Mouse (Mus musculus) heart, postnatal 10 days (tissue): ENCODE data around the gene Ssh2. TPM values are rescaled to one million over a fixed set of nuclear protein-coding genes. Genes with fewer than 3 reads are reported as not detected.
"Not testable (repeated sequence)": the region's sequence is repeated elsewhere in the genome, so short reads cannot be mapped to it uniquely, and the experiment has no call there.

Experiments
- DNase-seq, 2 experiments: peaks; one replicate each; pipeline ENCODE4 v3.0.0; 2021
- intact Hi-C: fragments of 180-260 bp; cut with DNase I; formaldehyde crosslinking; loops from one replicate; pipeline ENCODE4 v1.15.1; 2025
- total RNA-seq, 2 experiments: library from RNA; stranded (reverse); gene quantifications; 2 replicates each; pipeline ENCODE4 v1.2.3; 2021

The Ssh2 gene
- total RNA-seq, 2 experiments from 2014 or later: 97.0 to 97.2 TPM

- intact Hi-C loops: loop anchor here (2.0 to 5.0 kb wide), 3 partner anchors 115 to 252 kb away; no protein-coding TSS in a partner anchor
- no peak for DNase-seq
Observed at GRCm38 (mm10) chr11:77215483-77215882, 604 bp upstream of the Ssh2 start.

DNA sequence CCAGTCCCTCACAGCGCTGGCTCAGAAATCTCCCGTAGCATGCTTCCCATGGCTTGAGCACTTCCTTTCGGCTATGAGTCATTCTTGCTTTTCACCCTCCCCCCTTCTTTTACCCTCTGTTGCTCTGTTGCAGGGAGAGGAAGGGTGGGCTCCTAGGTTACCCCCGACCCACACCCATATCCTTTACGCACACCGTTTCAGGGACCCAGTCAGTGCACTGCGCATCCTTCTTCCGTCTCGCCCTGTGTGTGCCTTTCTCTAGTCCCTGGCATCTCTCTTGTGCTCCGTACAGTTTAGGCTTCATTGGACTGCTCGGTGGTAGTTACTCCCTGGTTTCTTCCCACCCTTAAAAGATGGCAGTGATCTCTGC, 659 bp downstream of the Ssh2 start:
- intact Hi-C loops: loop anchor here (5.0 kb wide), 2 partner anchors 231 to 251 kb away; no protein-coding TSS in a partner anchor
- no peak for DNase-seq

DNA sequence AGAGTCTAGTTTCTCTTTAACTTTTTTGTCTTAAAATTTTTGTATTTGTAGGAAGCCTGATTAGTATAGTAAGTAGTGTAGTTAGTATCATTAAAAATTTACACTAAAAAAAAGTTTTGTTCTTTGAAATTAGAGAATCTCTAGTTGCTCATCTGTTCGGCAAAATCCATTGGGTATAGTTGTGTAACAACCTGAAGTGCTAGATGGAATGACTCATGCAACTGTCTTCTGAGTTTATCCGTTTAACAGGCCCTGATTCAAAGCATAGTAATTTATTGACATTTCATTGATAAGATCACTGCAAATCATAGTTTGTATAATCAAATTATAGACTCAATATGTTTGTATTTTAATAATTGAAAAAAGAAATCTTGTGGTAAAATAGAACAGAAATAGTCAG, 14.7 kb downstream of the Ssh2 start:
- intact Hi-C loops: no loop called here
- DNase-seq: no peak

DNA sequence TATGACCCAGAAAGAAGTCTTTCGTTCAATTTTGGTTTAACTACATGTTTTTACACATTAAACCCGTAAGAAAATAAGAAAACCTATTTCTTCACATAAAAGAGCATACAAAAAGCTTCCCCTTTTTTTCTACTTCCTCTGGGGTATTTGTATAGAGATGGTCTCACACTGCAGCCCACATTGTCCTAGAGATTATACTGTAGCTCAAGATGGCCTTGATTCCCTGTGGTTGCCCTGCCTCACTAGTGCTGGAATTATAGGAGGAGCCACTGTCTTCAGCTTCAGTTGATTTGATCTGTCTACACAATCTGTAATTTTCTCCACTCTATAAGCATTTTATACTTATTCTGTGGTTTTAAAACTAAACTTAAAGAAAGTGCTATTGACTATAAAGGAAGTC, 15.4 kb downstream of the Ssh2 start:
- DNase-seq: no peak
- intact Hi-C loops: no loop called here

DNA sequence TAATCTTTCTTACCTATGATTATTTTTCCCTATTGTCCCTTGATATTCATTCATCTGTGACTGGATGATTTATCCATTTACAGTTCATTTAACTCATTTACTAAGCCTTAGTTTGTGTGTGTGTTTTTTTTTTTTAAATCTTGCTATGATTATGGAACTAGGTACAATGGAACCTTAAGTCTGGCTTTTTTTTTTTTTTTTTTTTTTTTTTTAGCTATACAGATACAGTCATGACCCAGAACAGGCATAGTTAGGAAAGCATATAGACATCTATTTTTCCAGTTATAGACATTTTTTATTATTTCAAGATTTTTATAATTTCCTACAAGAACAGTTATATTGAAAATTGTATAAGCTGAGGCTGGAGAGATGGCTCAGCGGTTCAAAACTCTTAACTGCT, 19.2 kb downstream of the Ssh2 start:
- intact Hi-C loops: no loop called here
- DNase-seq: no peak

GRCm38 (mm10) chr11:77239658-77240345, 23.7 kb downstream of the Ssh2 start:
- intact Hi-C loops: no loop called here
- no peak for DNase-seq

DNA sequence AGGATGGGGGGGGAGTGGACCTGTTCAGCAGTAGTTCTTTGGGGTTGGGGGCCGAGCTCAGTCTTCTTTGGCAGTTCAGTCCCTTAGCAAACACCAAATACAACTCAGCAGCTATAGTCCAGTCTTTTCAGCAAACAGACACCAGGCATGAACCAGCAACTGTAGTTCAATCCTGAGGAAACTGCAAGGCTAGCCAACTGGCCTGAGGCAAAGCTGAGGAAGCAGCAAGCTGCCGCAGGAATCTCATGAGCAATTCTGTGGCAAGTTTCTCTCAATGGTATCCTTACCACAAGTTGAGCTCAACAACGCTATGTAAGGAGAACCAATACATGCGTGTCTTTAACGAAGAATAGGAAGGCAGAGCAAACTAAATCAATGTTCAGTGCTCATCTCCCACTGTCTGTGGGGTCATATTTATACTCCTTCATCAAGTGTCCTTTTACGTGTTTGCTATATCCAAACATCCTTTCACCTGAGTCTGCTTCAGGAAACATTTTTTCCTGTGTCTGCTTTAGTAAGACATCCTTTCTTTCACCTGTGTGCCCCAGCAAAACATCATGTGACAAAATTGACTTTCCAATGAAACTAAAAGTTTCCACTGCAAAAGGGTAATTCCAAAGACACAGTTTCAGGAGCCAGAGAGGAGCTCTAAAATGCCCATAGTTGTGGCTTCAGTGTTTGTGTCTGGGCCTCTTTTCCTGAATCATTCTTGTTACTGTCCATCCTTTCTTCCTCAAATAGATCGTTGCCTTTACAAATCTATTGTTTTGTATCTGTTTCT, 24.6 kb downstream of the Ssh2 start:
- DNase-seq: no peak
- intact Hi-C loops: no loop called here

DNA sequence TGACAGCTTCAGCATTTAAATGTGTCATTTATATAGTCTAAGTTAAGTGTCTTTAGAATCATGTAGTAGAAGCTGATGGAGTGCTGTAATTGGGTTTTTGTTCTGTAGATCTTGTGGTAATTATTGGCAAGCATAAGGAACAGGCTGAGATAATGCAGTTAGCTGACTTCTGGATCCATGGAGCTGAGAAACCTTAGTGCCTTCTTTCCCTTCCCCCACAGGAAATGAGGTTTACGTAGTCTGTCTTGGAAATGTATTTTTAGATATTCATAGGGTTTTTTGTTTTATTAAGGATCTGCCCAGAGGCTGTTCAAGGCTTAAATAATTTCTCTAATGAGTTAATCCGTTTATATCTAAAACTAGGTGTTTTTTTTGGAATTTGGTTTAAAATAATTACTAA, 26.8 kb downstream of the Ssh2 start:
- intact Hi-C loops: no loop called here
- DNase-seq: peak; percentile 9 to 15

DNA sequence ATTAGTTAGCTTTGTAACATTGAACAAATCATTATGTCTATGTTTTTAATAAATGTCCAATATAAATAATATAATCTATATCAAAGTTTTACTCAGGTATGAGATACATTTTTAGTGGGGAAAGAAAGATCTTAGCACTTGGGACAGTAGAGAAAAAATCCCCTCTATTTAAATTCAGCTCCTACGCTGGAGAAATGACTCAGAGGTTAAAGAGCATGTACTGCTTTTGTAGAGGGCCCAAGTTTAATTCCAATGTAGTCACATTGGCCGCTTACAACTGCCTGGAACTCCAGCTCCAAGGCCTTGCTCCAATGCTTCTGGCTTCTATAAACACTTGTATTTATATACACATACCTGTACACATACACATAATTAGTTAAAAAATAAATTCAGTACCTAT, 36.7 kb downstream of the Ssh2 start:
- no peak for DNase-seq
- intact Hi-C loops: no loop called here

- DNase-seq: no peak
- intact Hi-C loops: no loop called here
Observed at GRCm38 (mm10) chr11:77259441-77259840, 43.4 kb downstream of the Ssh2 start.

DNA sequence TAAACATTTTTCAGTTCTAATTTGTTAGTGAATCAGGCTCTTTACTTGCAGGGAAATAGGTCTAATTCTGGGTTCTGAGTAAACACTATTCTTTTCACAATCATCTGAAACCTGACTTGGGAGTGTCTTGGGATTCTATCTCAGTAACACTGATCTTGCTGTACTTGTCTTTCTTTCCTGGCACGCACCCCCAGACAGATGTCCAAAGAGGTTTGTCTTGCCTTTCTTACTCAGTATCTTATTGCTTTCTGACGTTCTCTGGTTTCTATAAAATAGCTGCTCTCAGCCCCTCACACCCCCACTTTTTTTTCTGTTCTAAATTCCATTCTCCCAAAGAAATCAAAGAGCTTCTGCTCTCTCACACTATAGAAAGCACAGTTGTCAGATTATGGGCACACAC, 51.3 kb downstream of the Ssh2 start:
- intact Hi-C loops: no loop called here
- DNase-seq: no peak

- DNase-seq: no peak
- intact Hi-C loops: no loop called here
Observed at GRCm38 (mm10) chr11:77276000-77276399, 59.9 kb downstream of the Ssh2 start.

- intact Hi-C loops: not testable (repeated sequence)
- peak; percentile 15 to 29 for DNase-seq
Observed at GRCm38 (mm10) chr11:77278538-77278937, 62.5 kb downstream of the Ssh2 start.

DNA sequence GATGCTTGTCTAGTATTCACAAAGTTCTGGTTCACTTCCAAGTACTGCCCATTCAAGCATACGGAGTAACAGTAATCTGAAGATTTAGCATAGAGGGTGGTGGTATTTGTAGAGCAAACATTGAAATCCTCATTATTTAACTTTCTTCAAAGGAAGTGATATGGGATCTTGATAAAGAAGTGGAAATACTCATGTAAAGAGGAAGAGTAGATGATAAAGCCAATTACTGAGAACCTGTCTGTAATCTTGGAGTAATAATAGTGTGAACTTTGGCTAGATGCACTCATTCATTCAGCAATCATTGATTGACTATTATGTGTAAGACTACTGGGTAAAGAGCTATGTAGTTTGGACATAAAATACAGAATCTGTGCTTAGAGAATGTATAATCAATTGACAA, 64.1 kb downstream of the Ssh2 start:
- no peak for DNase-seq
- intact Hi-C loops: no loop called here

GRCm38 (mm10) chr11:77291447-77291846, 75.4 kb downstream of the Ssh2 start:
- intact Hi-C loops: no loop called here
- no peak for DNase-seq

DNA sequence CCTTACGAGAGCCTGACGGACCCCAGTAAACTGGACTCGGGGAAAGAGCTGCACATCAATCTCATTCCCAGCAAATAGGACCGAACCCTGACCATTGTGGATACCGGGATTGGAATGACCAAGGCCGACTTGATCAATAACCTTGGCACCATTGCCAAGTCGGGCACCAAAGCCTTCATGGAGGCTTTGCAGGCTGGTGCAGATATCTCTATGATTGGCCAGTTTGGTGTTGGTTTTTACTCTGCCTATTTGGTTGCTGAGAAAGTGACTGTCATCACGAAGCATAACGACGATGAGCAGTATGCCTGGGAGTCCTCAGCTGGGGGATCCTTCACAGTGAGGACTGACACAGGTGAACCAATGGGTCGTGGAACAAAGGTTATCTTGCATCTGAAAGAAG, 77.6 kb downstream of the Ssh2 start:
- DNase-seq, intact Hi-C loops: not testable (repeated sequence)

DNA sequence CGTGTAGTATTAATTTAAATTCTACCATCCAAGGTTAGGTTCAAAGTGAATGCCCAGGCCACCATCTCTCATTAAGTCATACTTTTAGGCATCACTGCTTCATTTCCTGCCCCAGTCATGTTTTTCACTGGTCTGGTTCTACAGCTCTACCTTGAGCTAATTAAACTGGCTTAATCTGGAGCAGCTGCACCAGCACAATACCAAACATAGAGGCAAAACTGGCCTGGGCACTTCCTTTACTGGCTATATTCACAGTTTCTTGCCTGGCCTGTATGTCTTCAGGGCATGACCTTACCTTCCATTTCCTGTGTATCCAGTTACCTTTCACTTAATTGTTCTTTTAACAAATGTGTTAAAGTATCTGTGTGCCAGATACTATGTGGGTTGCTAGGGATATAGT, 81.2 kb downstream of the Ssh2 start:
- no peak for DNase-seq

DNA sequence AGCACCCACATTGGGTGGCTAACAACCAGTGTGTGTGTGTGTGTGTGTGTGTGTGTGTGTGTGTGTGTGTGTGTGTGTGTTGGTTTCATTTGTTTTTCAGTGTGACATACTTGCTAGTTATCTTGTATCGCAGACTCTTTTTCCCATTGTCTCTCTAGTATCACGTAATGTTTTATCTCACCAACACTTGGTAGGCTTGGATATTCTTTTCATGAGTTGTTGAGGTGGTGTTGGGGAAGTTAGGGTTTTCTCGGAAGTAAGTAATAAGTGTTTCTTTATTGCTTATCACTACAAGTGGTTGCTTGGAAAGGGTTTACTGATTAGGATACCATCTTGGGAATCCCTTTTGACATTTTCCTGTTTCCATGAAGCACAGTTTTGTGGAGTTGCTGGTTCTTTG, 91.1 kb downstream of the Ssh2 start:
- DNase-seq: no peak
- intact Hi-C loops: no loop called here

More for the DNA sequence above, 81.2 kb downstream of the Ssh2 start:
- intact Hi-C loops: no loop called here

DNA sequence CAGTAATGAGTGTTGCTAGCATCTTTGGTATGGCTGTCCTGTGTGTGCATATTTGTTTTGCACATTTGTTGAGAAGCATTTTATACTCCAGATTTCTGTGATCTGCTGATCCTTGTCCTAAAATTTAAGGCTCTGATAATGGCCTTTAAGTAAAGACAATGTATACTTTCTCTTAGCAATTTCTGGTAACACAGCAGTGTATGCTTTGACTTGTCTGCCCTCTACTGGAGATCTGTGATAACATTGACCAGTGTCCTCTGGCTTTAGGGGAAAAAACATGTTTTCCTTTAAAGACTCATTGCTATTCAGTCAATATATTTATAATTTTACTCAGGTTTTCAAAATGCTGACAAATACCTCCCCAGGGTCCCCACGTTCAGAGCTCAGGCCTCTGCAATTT, 92.4 kb downstream of the Ssh2 start:
- DNase-seq: peak; percentile 57 to 75
- intact Hi-C loops: loop anchor here (1.0 kb wide), 2 partner anchors 94 to 208 kb away; no protein-coding TSS in a partner anchor

- intact Hi-C loops: loop anchor here (1.0 to 10.0 kb wide), 4 partner anchors 31 to 307 kb away; no protein-coding TSS in a partner anchor
- DNase-seq: peak; percentile 59 to 68
Observed at GRCm38 (mm10) chr11:77317721-77318477, 101.8 kb downstream of the Ssh2 start.

DNA sequence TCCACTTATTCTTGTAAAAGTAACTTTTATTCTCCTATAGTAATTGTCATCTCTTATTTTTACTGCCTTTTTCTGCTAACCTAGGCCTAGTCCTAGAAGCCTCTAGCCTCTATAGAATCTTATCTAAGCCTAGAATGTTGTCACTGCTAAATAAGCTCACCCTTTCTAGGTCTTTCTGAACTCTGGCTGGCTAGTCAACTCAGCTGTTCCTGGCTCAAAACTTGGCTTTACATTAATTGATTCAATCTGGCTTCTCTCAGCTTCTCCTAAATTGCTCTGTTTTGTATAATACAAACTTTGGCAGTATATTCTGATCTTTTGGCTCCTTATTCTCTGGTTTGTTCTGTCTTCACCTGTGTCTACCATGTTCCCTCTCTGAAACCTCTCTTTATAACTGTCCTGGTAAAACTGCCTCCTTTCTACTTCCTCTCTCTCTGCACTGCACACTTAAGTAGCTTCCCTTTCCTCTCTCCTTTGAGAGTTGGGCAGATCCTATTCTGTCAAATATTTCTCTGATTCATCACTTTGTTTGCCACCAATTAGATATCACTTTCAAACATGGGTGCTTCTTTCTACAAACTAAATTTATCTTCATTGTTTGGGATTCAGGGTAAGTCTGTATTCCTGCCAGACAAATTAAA, 102.5 kb downstream of the Ssh2 start:
- DNase-seq: no peak
- intact Hi-C loops: loop anchor here (1.0 to 10.0 kb wide), 4 partner anchors 30 to 306 kb away; no protein-coding TSS in a partner anchor
